Mouse (Mus musculus): ENCODE results near the gene Evx1.
A peak's percentile ranks its signal among the peaks of the same experiment; 100 is the strongest.

DNA sequence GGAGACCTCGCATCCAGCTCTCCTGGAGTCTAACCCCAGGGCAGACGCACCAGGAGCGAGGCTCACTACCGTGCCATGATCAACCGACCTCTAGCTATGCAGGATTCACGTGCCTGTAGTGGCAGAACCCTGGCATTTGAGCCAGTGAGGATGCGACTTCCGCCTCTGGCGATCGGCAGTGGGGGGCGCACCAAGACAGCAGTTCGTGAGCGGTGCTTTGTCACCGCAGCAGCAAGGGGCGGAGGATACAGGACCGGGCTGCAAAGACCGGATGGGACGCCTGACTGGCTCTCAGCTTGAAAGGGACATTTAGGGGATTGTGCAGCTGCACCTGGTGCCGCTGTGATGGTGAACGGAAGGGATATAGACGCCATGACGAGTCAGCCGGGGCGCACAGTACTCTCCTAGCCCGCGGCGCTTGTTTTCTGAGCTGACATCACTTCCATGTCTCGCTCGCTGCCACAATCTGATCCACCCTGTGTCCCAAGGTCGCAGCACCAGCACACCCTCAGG, 7.4 kb upstream of the Evx1 start:
- peak; percentile 80 for TF ChIP-seq CTCF (IDR thresholded peaks at IDR 0.05; ENCODE audit: borderline replicate concordance, insufficient read depth, low read length)
- TF ChIP-seq POLR2A (IDR thresholded peaks at IDR 0.05; ENCODE audit: low read depth, low read length): no peak

All from embryonic fibroblast, embryonic 13.5 days (primary cell).